Mouse (Mus musculus): ENCODE data around the gene Rab11b. TPM values are rescaled to one million over a fixed set of nuclear protein-coding genes. Genes with fewer than 3 reads are reported as not detected.

Gene Rab11b
- polyA plus RNA-seq, 1 experiment from 2014 or later: 111 TPM

DNA sequence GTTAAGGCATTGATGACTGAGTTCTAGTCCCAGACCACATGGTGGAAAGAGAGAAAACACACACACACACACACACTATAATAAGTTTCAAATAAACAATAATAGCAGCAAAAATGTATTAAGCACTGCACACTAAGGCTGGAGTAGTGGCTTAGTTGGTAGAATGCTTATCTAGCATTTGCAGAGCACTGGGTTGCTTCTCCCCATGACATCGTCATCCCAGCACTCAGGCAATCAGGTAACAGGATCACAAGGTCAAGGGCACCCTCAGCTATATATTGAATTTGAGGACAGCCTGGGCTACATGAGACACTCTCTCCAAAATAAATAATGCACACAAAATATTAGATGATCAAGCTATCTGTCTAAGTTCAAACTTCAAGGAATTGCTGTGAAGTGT, 45.6 kb downstream of the Rab11b start:
- peak; percentile 60 for ATAC-seq (ENCODE audit: insufficient read depth)
- peaks cover 51% of the 10 kb centered on the region for H3K36me3 ChIP-seq (replicated peaks)
- H3K9ac ChIP-seq: peak overlapping the region; percentile 50
- peak overlapping the region; percentile 60 for H3K4me3 ChIP-seq (replicated peaks)
- 0 out of 2 replicates have a peak, but pooled peaks cover 6% of the 10 kb centered on the region for H3K9me3 ChIP-seq (replicated peaks)
- peak overlapping the region; percentile 73 for H3K4me2 ChIP-seq
- peak overlapping the region; percentile 94 for H3K27ac ChIP-seq (replicated peaks)
- H3K27me3 ChIP-seq: no peaks in the 10 kb centered on the region
- H3K4me1 ChIP-seq (replicated peaks): peaks cover 73% of the 10 kb centered on the region
- WGBS (ENCODE audit: insufficient replicate concordance): 24% methylated on average over 1 of the region's 1 CpGs

DNA sequence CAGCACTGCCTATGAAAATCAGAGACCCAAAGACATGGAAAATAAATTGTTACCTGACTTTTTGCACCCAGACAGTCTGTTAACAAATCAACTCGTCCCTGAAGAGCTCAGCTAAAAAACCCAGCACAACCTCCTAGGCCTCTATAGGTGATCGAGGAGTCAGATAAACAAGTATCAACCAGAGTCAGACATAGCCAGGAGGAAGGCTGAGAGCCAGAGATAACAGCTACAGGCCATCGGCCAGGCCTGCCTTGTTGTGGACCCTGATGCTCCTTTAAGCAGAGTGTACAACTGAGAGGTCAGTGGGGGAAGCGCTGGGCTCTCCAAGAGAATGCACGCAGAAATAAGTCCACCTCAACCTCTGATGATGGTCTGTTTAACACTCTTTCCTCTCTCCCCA, 47.1 kb downstream of the Rab11b start:
- peak overlapping the region; percentile 94 for H3K27ac ChIP-seq (replicated peaks)
- peaks cover 66% of the 10 kb centered on the region for H3K36me3 ChIP-seq (replicated peaks)
- peak overlapping the region; percentile 50 for H3K9ac ChIP-seq
- H3K27me3 ChIP-seq: no peaks in the 10 kb centered on the region
- 14% methylated on average over 5 of the region's 5 CpGs for WGBS (ENCODE audit: insufficient replicate concordance)
- H3K9me3 ChIP-seq (replicated peaks): 0 out of 2 replicates have a peak, but pooled peaks cover 6% of the 10 kb centered on the region
- H3K4me1 ChIP-seq (replicated peaks): peaks cover 70% of the 10 kb centered on the region
- H3K4me2 ChIP-seq: peak overlapping the region; percentile 73
- H3K4me3 ChIP-seq (replicated peaks): peak overlapping the region; percentile 60
- ATAC-seq (ENCODE audit: insufficient read depth): peak; percentile 89

DNA sequence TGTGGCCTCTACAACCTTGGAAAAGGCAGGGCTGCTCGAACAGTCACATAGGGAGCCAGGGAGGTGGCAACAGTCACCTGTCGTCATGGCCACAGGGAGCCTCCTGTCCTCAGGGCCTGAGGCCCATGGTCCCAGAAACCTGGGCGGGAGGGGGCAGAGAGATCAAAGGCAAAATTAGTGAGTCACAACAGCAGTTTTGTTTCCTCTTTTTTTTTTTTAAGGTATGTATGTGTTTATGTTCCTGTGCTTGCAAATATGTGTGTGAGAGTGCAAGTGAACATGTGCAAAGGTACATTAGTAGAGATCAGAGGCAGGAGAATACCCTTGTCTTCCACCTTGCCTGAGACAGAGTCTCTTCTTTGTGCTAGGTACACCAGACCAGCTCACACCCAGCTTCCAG, 50.5 kb downstream of the Rab11b start:
- Histone ChIP-seq H3K9me3 (replicated peaks) (0 out of 2 replicates have a peak, but pooled peaks cover 6% of the 10 kb centered on the region), H3K27me3 (no peaks in the 10 kb centered on the region), H3K36me3 (replicated peaks) (peaks cover 81% of the 10 kb centered on the region), H3K4me2 (no peak overlapping the region), H3K27ac (replicated peaks) (peak overlapping the region; percentile 94), H3K4me1 (replicated peaks) (peaks cover 44% of the 10 kb centered on the region), H3K9ac (no peak overlapping the region), H3K4me3 (replicated peaks) (no peak overlapping the region)
- WGBS (ENCODE audit: insufficient replicate concordance): 85% methylated on average over 3 of the region's 3 CpGs
- no peak for ATAC-seq (ENCODE audit: insufficient read depth)

DNA sequence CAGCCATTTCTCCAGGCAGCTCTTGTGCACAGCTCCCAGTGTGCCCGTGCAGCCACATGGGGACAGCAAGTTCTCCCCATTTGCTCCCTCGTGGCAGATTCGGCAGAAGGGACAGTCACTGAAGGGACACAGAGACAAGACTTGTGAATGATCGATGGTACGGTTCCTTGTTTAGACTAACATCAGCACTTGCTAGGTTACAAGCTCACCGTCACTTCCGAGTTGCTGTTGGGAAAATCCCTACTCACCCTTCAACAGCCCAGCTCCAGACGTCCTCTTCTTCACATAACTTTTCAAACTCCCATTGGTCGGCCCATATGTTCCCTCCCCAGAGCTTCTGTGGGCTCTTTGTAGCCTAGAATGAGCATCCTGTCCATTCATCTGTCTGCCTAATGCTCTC, 57.2 kb downstream of the Rab11b start:
- Histone ChIP-seq H3K9ac (no peak overlapping the region), H3K27ac (replicated peaks) (no peak overlapping the region), H3K4me3 (replicated peaks) (no peak overlapping the region), H3K27me3 (no peaks in the 10 kb centered on the region), H3K9me3 (replicated peaks) (no peaks in the 10 kb centered on the region), H3K36me3 (replicated peaks) (peaks cover 99% of the 10 kb centered on the region), H3K4me1 (replicated peaks) (no peaks in the 10 kb centered on the region), H3K4me2 (no peak overlapping the region)
- no peak for ATAC-seq (ENCODE audit: insufficient read depth)
- WGBS (ENCODE audit: insufficient replicate concordance): 90% methylated on average over 9 of the region's 9 CpGs

DNA sequence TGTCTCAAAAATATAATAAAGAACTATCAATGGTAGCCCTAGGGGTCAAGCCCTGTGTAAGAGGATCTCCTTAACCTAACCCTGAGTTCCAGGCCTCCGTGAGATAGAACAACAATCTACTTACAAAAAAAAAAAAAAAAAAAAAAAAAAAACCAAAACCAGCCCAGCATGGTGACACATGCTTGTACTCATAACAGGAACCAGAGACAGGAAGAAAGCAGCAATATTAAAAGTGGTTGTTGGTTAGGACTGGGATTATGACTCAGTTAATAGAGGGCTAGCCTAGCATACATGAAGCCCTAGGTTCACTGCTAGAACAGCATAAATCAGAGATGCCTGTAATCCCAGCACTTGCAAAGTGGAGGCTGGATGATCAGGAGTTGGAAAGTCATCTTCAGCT, 58.2 kb downstream of the Rab11b start:
- 77% methylated on average over 1 of the region's 1 CpGs for WGBS (ENCODE audit: insufficient replicate concordance)
- no peak overlapping the region for H3K4me2 ChIP-seq
- peaks cover 99% of the 10 kb centered on the region for H3K36me3 ChIP-seq (replicated peaks)
- no peak overlapping the region for H3K9ac ChIP-seq
- H3K9me3 ChIP-seq (replicated peaks): no peaks in the 10 kb centered on the region
- no peak for ATAC-seq (ENCODE audit: insufficient read depth)
- H3K4me3 ChIP-seq (replicated peaks): no peak overlapping the region
- no peaks in the 10 kb centered on the region for H3K27me3 ChIP-seq
- H3K4me1 ChIP-seq (replicated peaks): no peaks in the 10 kb centered on the region
- H3K27ac ChIP-seq (replicated peaks): no peak overlapping the region

DNA sequence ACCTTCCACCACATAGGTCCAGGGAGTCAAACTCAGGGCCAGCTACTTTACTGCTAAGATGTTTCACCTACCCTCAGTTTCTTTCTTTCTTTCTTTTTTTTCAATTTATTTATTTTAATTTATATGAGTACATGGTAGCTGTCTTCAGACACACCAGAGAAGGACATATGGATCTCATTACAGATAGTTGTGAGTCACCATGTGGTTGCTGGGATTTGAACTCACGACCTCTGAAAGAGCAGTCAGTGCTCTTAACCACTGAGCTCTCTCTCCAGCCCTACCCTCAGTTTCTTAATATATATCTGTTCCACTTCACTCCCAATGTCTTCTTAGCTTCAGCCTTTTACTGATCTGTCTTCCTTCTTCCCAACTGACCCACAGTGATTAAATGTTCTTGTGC, 64.9 kb downstream of the Rab11b start:
- Histone ChIP-seq H3K9ac (no peak overlapping the region), H3K4me3 (replicated peaks) (no peak overlapping the region), H3K36me3 (replicated peaks) (peaks cover 100% of the 10 kb centered on the region), H3K27ac (replicated peaks) (no peak overlapping the region), H3K4me2 (no peak overlapping the region), H3K9me3 (replicated peaks) (no peaks in the 10 kb centered on the region), H3K27me3 (no peaks in the 10 kb centered on the region), H3K4me1 (replicated peaks) (no peaks in the 10 kb centered on the region)
- 91% methylated on average over 1 of the region's 1 CpGs for WGBS (ENCODE audit: insufficient replicate concordance)
- no peak for ATAC-seq (ENCODE audit: insufficient read depth)

Other genes starting within 250 kb of the Rab11b start
- 5.4 and 7.1 TPM in 2 replicates for gene Adamts10, start 236.3 kb downstream of the Rab11b start, polyA plus RNA-seq (2015; fragmentation: Nextera tagmentation; extraction: Ambion mirVana)
- 11.9 and 12.3 TPM in 2 replicates for gene Myo1f, start 204.8 kb downstream of the Rab11b start, polyA plus RNA-seq (2015; fragmentation: Nextera tagmentation; extraction: Ambion mirVana)
- 16.9 and 18.2 TPM in 2 replicates for gene Zfp414, start 131.4 kb downstream of the Rab11b start, polyA plus RNA-seq (2015; fragmentation: Nextera tagmentation; extraction: Ambion mirVana)
- 4.2 and 4.8 TPM in 2 replicates for gene Pram1, start 122.5 kb downstream of the Rab11b start, polyA plus RNA-seq (2015; fragmentation: Nextera tagmentation; extraction: Ambion mirVana)
- 117 and 122 TPM in 2 replicates for gene Hnrnpm, start 73.7 kb downstream of the Rab11b start, polyA plus RNA-seq (2015; fragmentation: Nextera tagmentation; extraction: Ambion mirVana)
- gene March2, start 41.9 kb downstream of the Rab11b start, polyA plus RNA-seq (2015; fragmentation: Nextera tagmentation; extraction: Ambion mirVana): 274 and 311 TPM in 2 replicates
- gene Angptl4, start 21.3 kb upstream of the Rab11b start, polyA plus RNA-seq (2015; fragmentation: Nextera tagmentation; extraction: Ambion mirVana): 23.0 and 27.6 TPM in 2 replicates
- gene Kank3, start 50.0 kb upstream of the Rab11b start, polyA plus RNA-seq (2015; fragmentation: Nextera tagmentation; extraction: Ambion mirVana): 10.4 and 12.8 TPM in 2 replicates
- gene Rps28, start 64.0 kb upstream of the Rab11b start, polyA plus RNA-seq (2015; fragmentation: Nextera tagmentation; extraction: Ambion mirVana): 356 and 444 TPM in 2 replicates
- gene Ndufa7, start 64.0 kb upstream of the Rab11b start, polyA plus RNA-seq (2015; fragmentation: Nextera tagmentation; extraction: Ambion mirVana): 240 and 251 TPM in 2 replicates
- 14.4 and 14.7 TPM in 2 replicates for gene Cd320, start 82.6 kb upstream of the Rab11b start, polyA plus RNA-seq (2015; fragmentation: Nextera tagmentation; extraction: Ambion mirVana)
- not detected in 2 replicates for gene Gm7029, start 113.3 kb upstream of the Rab11b start, polyA plus RNA-seq (2015; fragmentation: Nextera tagmentation; extraction: Ambion mirVana)
- gene Kifc1, start 130.1 kb upstream of the Rab11b start, polyA plus RNA-seq (2015; fragmentation: Nextera tagmentation; extraction: Ambion mirVana): 7.5 and 8.3 TPM in 2 replicates
- gene Platr17, start 144.6 kb upstream of the Rab11b start, polyA plus RNA-seq (2015; fragmentation: Nextera tagmentation; extraction: Ambion mirVana): 0.35 and 0.38 TPM in 2 replicates
- gene Daxx, start 148.9 kb upstream of the Rab11b start, polyA plus RNA-seq (2015; fragmentation: Nextera tagmentation; extraction: Ambion mirVana): 18.7 and 20.4 TPM in 2 replicates
- gene Tapbp, start 155.4 kb upstream of the Rab11b start, polyA plus RNA-seq (2015; fragmentation: Nextera tagmentation; extraction: Ambion mirVana): 33.3 and 35.7 TPM in 2 replicates
- 8.2 and 9.8 TPM in 2 replicates for gene Zbtb22, start 155.4 kb upstream of the Rab11b start, polyA plus RNA-seq (2015; fragmentation: Nextera tagmentation; extraction: Ambion mirVana)
- gene Rgl2, start 169.0 kb upstream of the Rab11b start, polyA plus RNA-seq (2015; fragmentation: Nextera tagmentation; extraction: Ambion mirVana): 8.2 and 10.2 TPM in 2 replicates
- 89.6 and 96.8 TPM in 2 replicates for gene Pfdn6, start 179.8 kb upstream of the Rab11b start, polyA plus RNA-seq (2015; fragmentation: Nextera tagmentation; extraction: Ambion mirVana)
- 18.4 and 19.3 TPM in 2 replicates for gene Wdr46, start 180.1 kb upstream of the Rab11b start, polyA plus RNA-seq (2015; fragmentation: Nextera tagmentation; extraction: Ambion mirVana)
- 2.4 and 2.5 TPM in 2 replicates for gene B3galt4, start 191.0 kb upstream of the Rab11b start, polyA plus RNA-seq (2015; fragmentation: Nextera tagmentation; extraction: Ambion mirVana)
- 23.3 and 24.6 TPM in 2 replicates for gene Vps52, start 195.3 kb upstream of the Rab11b start, polyA plus RNA-seq (2015; fragmentation: Nextera tagmentation; extraction: Ambion mirVana)
- gene Rps18, start 195.5 kb upstream of the Rab11b start, polyA plus RNA-seq (2015; fragmentation: Nextera tagmentation; extraction: Ambion mirVana): 939 and 1,010 TPM in 2 replicates
- gene H2-K1, start 239.8 kb upstream of the Rab11b start, polyA plus RNA-seq (2015; fragmentation: Nextera tagmentation; extraction: Ambion mirVana): 123 and 165 TPM in 2 replicates

All from liver, embryonic 15.5 days (tissue).